Comparison of ENCODE assay signal across 9 mouse cellular contexts in the genomic region with DNA sequence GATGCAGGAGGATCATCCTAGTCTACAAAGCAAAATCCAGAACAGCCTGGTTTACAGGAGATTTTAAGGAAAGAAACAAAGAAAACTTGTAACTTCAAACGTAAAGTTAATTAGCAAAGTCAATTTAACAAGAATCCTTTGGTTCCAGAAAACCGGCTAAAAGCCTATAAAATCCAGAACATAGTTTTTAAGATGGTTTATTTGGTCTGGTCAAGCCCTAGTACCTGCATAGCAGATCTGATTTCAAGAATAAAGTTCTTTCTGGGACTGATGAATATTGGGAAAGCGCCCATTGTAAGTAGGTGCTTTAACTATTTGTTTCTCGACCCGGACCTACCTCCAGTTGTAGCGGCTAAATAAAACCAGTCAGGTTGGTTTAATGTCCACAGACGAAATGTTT. TPM values are rescaled to one million over a fixed set of nuclear protein-coding genes. Genes with fewer than 3 reads are reported as not detected.
DNase-seq lines count a peak whose midpoint lies in the region; ATAC-seq and TF ChIP-seq lines count a peak whose summit lies in the region.
"Had no signal": no experiment of that assay in that cellular context is flagged by ENCODE, and none has a peak within 500 bp of the region (broad histone marks: within the 10 kb centered on the region; RNA-seq: fewer than 3 reads in every experiment).

No protein-coding gene starts in this region.

- no peaks in the 10 kb centered on the region for H3K4me1 ChIP-seq in heart, adult 2 months (ENCODE audit: control insufficient read depth, insufficient read depth, low read length)
- H3K4me1 ChIP-seq in thymus, adult 2 months (replicated peaks; ENCODE audit: control insufficient read depth, insufficient read depth, low read length), result 0 out of 2 replicates have a peak, but pooled peaks cover 2% of the 10 kb centered on the region
- H3K4me1 ChIP-seq in liver, embryonic 14.5 days (replicated peaks; ENCODE audit: control insufficient read depth in 2 of 2, insufficient read depth in 2 of 2, low read length in 1 of 2), result peaks cover 3 to 4% of the 10 kb centered on the region in 2 experiments; a peak in 3 of 4 replicates

- intact Hi-C loops in heart, adult 2 months (cut with DNase I), result loop anchor here (10.0 kb wide), 1 partner anchor 195 kb away; no protein-coding TSS in a partner anchor

- no peaks in the 10 kb centered on the region for H3K9me3 ChIP-seq in liver, embryonic 14.5 days (ENCODE audit: control insufficient read depth, low read length)

- H3K79me2 ChIP-seq in heart, adult 2 months (replicated peaks; ENCODE audit: control insufficient read depth, insufficient read depth, low read length), result no peaks in the 10 kb centered on the region

- peak overlapping the region; percentile 76 for H3K4me2 ChIP-seq in liver, embryonic 14.5 days (ENCODE audit: low read depth)

- peak overlapping the region; percentile 78; the same call in 1 of the 2 replicates for H3K9ac ChIP-seq in heart, adult 2 months (ENCODE audit: low read depth, low read length)
- H3K9ac ChIP-seq in liver, embryonic 14.5 days (replicated peaks), result peak overlapping the region; percentile 40; the same call in 1 of the 2 replicates

- H3K4me3 ChIP-seq in heart, adult 2 months, result peak overlapping the region; percentile 69
- peak overlapping the region; percentile 56 for H3K4me3 ChIP-seq in thymus, adult 2 months (ENCODE audit: control insufficient read depth, insufficient read depth, low read length)
- peak overlapping the region; percentile 62 to 87 for H3K4me3 ChIP-seq in liver, embryonic 14.5 days (ENCODE audit: insufficient read depth in 1 of 2, low read depth in 2 of 2, low read length in 2 of 2)

- 23% methylated on average over 7 of the region's 7 CpGs for WGBS in heart, adult 2 months
- WGBS in thymus, adult 2 months, result 36% methylated on average over 7 of the region's 7 CpGs
- WGBS in liver, embryonic 14.5 days (ENCODE audit: insufficient replicate concordance), result 15% methylated on average over 7 of the region's 7 CpGs

- no peak for ATAC-seq in liver, embryonic 14.5 days (ENCODE audit: insufficient read depth)

- DNase-seq in heart, adult 2 months, result no peak
- DNase-seq in heart, adult 8-10 months (ENCODE audit: low spot score), result no peak
- no peak for DNase-seq in thymus, adult 2 months
- no peak for DNase-seq in thymus, adult 18-20 months
- no peak for DNase-seq in liver, embryonic 14.5 days (ENCODE audit: low read depth in 3 of 3, low spot score in 3 of 3)
- no peak for DNase-seq in ovary, postnatal 14 days (ENCODE audit: low spot score)
- no peak for DNase-seq in adrenal gland, postnatal 4 days (ENCODE audit: low spot score in 2 of 2)
- no peak for DNase-seq in kidney, postnatal 10 days
- DNase-seq: thymus, postnatal 14 days had no signal

- no peak for TF ChIP-seq POLR2A in heart, adult 2 months (IDR thresholded peaks at IDR 0.05; ENCODE audit: insufficient read depth, low read depth, low read length)
- no peak for TF ChIP-seq POLR2A in thymus, adult 2 months (IDR thresholded peaks at IDR 0.05; ENCODE audit: control insufficient read depth, extremely low read depth, insufficient read depth, low read length, poor library complexity)

- no peak for TF ChIP-seq EP300 in heart, adult 2 months (IDR thresholded peaks at IDR 0.05; ENCODE audit: insufficient read depth, low read depth, low read length)
- TF ChIP-seq EP300 in liver, embryonic 14.5 days (IDR thresholded peaks at IDR 0.05; ENCODE audit: low read depth), result no peak

- no peaks in the 10 kb centered on the region for H3K27me3 ChIP-seq in heart, adult 2 months (ENCODE audit: control insufficient read depth, insufficient read depth, low read length)
- H3K27me3 ChIP-seq in thymus, adult 2 months (ENCODE audit: control insufficient read depth, insufficient read depth, low read length), result no peaks in the 10 kb centered on the region
- H3K27me3 ChIP-seq in liver, embryonic 14.5 days (ENCODE audit: control insufficient read depth, insufficient read depth, low read length), result no peaks in the 10 kb centered on the region; the same call in 1 of the 2 replicates

- H3K27ac ChIP-seq in heart, adult 2 months, result no peak overlapping the region
- no peak overlapping the region for H3K27ac ChIP-seq in thymus, adult 2 months (ENCODE audit: control insufficient read depth, insufficient read depth, low read length)
- H3K27ac ChIP-seq in liver, embryonic 14.5 days, result no peak overlapping the region

- no peaks in the 10 kb centered on the region; the same call in none of the 2 replicates for H3K36me3 ChIP-seq in heart, adult 2 months (ENCODE audit: control insufficient read depth, insufficient read depth, low read length)
- peaks cover 11% of the 10 kb centered on the region for H3K36me3 ChIP-seq in thymus, adult 2 months (ENCODE audit: control insufficient read depth, insufficient read depth, low read length)
- no peaks in the 10 kb centered on the region for H3K36me3 ChIP-seq in liver, embryonic 14.5 days (replicated peaks; ENCODE audit: control insufficient read depth, insufficient read depth, low read depth)

- TF ChIP-seq CTCF in heart, adult 2 months (IDR thresholded peaks at IDR 0.05), result no peak
- no peak for TF ChIP-seq CTCF in thymus, adult 2 months (IDR thresholded peaks at IDR 0.05; ENCODE audit: borderline replicate concordance, control insufficient read depth, extremely low read depth, insufficient read depth, low read length, poor library complexity)
- no peak for TF ChIP-seq CTCF in liver, embryonic 14.5 days (IDR thresholded peaks at IDR 0.05; ENCODE audit: low read depth)

RNA-seq across cellular contexts. Expression of gene Tmem184c, which starts 0.9 kb away (rescaled TPM):
- 10 to 100 TPM; 11.0 to 11.1 TPM for total RNA-seq in heart, adult 2 months (2021)
- 7.4 and 10.7 TPM in 2 replicates for polyA plus RNA-seq in heart, adult 2 months (2012; rRNA removed)
- total RNA-seq in heart, adult 8-10 months (2022), result 10 to 100 TPM; 10.6 to 12.5 (median 11.7) TPM
- polyA plus RNA-seq in thymus, adult 2 months (2012; rRNA removed), result 15.3 and 15.7 TPM in 2 replicates
- 1.9 and 3.3 TPM in 2 replicates for polyA plus RNA-seq in liver, embryonic 14.5 days (2012; rRNA removed)
- polyA plus RNA-seq in liver, embryonic 14.5 days (2014; fragmentation: Nextera tagmentation; extraction: Ambion mirVana), result 3.7 and 4.6 TPM in 2 replicates
- total RNA-seq in adrenal gland, postnatal 4 days (2021), result 10 to 100 TPM; 27.3 to 28.4 TPM
